Mouse (Mus musculus) C2C12 (cell line): ENCODE data around the gene Golga1. TPM values are rescaled to one million over a fixed set of nuclear protein-coding genes. Genes with fewer than 3 reads are reported as not detected.

Source experiments
- H3K27me3 ChIP-seq: one replicate; pipeline ENCODE4 v1.6.1; 2011; ENCODE audit not compliant: control insufficient read depth, insufficient read depth, insufficient read length
- H3K36me3 ChIP-seq: one replicate; pipeline ENCODE4 v1.6.1; 2011; ENCODE audit not compliant: control insufficient read depth, insufficient read depth
- H3K4me3 ChIP-seq: one replicate; pipeline ENCODE4 v1.5.1; 2011; ENCODE audit warnings: mild to moderate bottlenecking, control low read depth; ENCODE audit not compliant: poor library complexity, insufficient read depth, severe bottlenecking
- H3K79me2 ChIP-seq: one replicate; pipeline ENCODE4 v1.6.1; 2011; ENCODE audit not compliant: control insufficient read depth, insufficient read depth
- H3K79me3 ChIP-seq: one replicate; pipeline ENCODE4 v1.6.1; 2011; ENCODE audit warnings: low read depth, control low read depth
- H3ac ChIP-seq: one replicate; pipeline ENCODE3; 2011; ENCODE audit warnings: low read depth; ENCODE audit not compliant: control insufficient read depth, insufficient read length
- CEBPB ChIP-seq: IDR thresholded peaks from one replicate; pipeline ENCODE4 v1.6.1; 2011; ENCODE audit warnings: low read depth, mild to moderate bottlenecking, control low read depth, moderate library complexity
- CTCF ChIP-seq: IDR thresholded peaks from one replicate; pipeline ENCODE4 v1.5.1; 2011; ENCODE audit not compliant: control insufficient read depth, insufficient read depth, insufficient read length
- FOSL1 ChIP-seq: IDR thresholded peaks from one replicate; pipeline ENCODE4 v1.8.0; 2011; ENCODE audit warnings: mild to moderate bottlenecking, low read length; ENCODE audit not compliant: poor library complexity, insufficient read depth, severe bottlenecking
- MAX ChIP-seq: IDR thresholded peaks from one replicate; pipeline ENCODE4 v1.6.1; 2011; ENCODE audit warnings: mild to moderate bottlenecking, control low read depth
- MYOD1 ChIP-seq: IDR thresholded peaks from one replicate; pipeline ENCODE4 v1.6.1; 2011; ENCODE audit warnings: low read depth; ENCODE audit not compliant: control insufficient read depth, insufficient read length
- MYOG ChIP-seq: IDR thresholded peaks from one replicate; pipeline ENCODE4 v1.6.1; 2011; ENCODE audit not compliant: control insufficient read depth, insufficient read length; ENCODE audit errors: extremely low read depth
- USF1 ChIP-seq: IDR thresholded peaks from one replicate; pipeline ENCODE4 v1.6.1; 2011; ENCODE audit warnings: low read depth, mild to moderate bottlenecking, control low read depth, moderate library complexity
- polyA plus RNA-seq: library from polyadenylated mRNA; unstranded; fragments of >200 nt; fragmentation: generic; extraction: Trizol; gene quantifications from one replicate; pipeline ENCODE4 v1.2.1, GENCODE M21; 2012; ENCODE audit warnings: missing spikeins

The Golga1 gene
- polyA plus RNA-seq, 1 experiment = 4.1 TPM

DNA sequence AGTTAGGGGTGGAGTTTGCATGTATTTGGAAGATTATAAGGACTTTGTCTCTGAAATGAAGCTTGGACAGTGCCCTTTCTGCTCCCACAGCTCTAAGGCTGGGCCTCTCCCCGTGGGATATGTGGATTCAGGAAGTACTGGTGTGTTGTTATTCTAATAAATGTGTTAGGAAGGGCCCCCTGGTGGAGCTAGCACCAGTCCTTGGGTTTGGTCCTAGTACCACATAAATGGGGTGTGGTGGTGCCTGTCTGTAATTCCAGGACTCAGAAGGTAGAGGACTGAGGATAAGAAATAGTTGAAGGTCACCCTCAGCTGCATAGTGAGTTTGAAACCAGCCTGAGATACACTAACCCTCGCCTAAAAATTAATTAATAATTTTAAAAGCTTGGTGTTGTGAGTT, 92.1 kb downstream of the Golga1 start:
- no peaks in the 10 kb centered on the region for H3K79me2 ChIP-seq
- no peak overlapping the region for H3ac ChIP-seq
- no peak overlapping the region for H3K4me3 ChIP-seq
- no peaks in the 10 kb centered on the region for H3K79me3 ChIP-seq
- TF ChIP-seq USF1 (no peak), CTCF (no peak), MAX (no peak)
- no peaks in the 10 kb centered on the region for H3K36me3 ChIP-seq
- no peaks in the 10 kb centered on the region for H3K27me3 ChIP-seq

DNA sequence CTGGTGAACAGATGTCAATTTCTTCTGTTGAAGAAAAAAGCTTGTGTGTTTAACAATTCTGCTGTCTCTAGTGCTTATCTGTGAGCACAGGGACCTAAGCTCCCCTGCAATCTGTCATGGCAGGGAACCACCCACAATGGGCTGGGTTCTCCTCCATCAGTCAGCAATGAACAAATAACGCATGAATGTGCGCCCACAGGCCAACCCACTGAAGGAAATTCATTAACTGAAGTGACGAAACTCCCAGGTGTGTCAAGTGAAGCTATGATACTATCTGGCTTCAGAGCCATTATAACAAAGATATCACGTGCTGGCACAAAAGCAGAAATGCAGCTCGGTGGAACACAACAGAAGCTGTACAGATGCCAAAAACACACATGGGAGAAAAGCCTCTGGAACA, 95.3 kb downstream of the Golga1 start:
- no peaks in the 10 kb centered on the region for H3K79me3 ChIP-seq
- no peaks in the 10 kb centered on the region for H3K79me2 ChIP-seq
- TF ChIP-seq MYOG (no peak), CEBPB (no peak), CTCF (no peak), MAX (no peak), USF1 (no peak), MYOD1 (no peak), FOSL1 (no peak)
- H3K36me3 ChIP-seq = no peaks in the 10 kb centered on the region
- H3K4me3 ChIP-seq = no peak overlapping the region
- H3ac ChIP-seq = no peak overlapping the region
- no peaks in the 10 kb centered on the region for H3K27me3 ChIP-seq

DNA sequence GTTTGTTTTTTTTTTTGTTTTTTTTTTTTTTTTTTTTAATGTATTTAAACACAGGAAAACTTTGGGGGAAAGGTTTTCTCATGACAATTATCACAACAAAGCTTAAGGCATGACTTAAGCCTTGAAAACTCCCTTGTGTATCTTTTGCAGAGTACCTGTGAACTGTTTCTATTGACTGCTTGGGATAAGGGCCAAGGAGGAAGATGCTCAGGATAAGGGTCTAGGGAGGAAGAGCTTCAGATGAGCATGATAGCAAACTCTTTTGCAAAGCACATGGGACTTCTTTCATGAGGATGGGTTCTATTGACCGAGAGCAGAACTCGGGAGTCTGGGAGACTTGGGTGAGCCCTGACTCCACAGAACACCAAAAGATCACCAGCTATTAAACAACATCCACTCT, 95.7 kb downstream of the Golga1 start:
- Histone ChIP-seq H3ac (no peak overlapping the region), H3K79me3 (no peaks in the 10 kb centered on the region), H3K27me3 (no peaks in the 10 kb centered on the region), H3K36me3 (no peaks in the 10 kb centered on the region), H3K79me2 (no peaks in the 10 kb centered on the region), H3K4me3 (no peak overlapping the region)
- TF ChIP-seq MYOG (no peak), CTCF (no peak), MYOD1 (no peak), USF1 (no peak), CEBPB (no peak), FOSL1 (no peak), MAX (no peak)

Other genes with a start within 250 kb of the Golga1 start
- 0.74 TPM for gene Nr6a1, start 137.9 kb downstream of the Golga1 start, polyA plus RNA-seq
- not detected for gene Olfml2a, start 133.6 kb downstream of the Golga1 start, polyA plus RNA-seq
- gene Wdr38, start 68.1 kb downstream of the Golga1 start, polyA plus RNA-seq = 0.61 TPM
- 73.7 TPM for gene Arpc5l, start 60.2 kb downstream of the Golga1 start, polyA plus RNA-seq
- 1,492 TPM for gene Rpl35, start 59.9 kb downstream of the Golga1 start, polyA plus RNA-seq
- 1.4 TPM for gene Scai, start 125.2 kb upstream of the Golga1 start, polyA plus RNA-seq
- gene Ppp6c, start 160.9 kb upstream of the Golga1 start, polyA plus RNA-seq = 29.8 TPM